Mouse (Mus musculus): ENCODE results near the gene Inhbc.
A peak's percentile ranks its signal among the peaks of the same experiment; 100 is the strongest.
"Not testable (repeated sequence)": the region's sequence is repeated elsewhere in the genome, so short reads cannot be mapped to it uniquely, and the experiment has no call there.

The Inhbc gene

GRCm38 (mm10) chr10:127326828-127327227 lies 43.4 kb downstream of the Inhbc start:
- DNase-seq (ENCODE audit: low spot score in 2 of 2), result no peak

- no peak for DNase-seq (ENCODE audit: low spot score in 2 of 2)
Measured at GRCm38 (mm10) chr10:127326017-127326801, 44.0 kb downstream of the Inhbc start.

GRCm38 (mm10) chr10:127325454-127326016 lies 44.7 kb downstream of the Inhbc start:
- DNase-seq (ENCODE audit: low spot score in 2 of 2), result no peak

GRCm38 (mm10) chr10:127324495-127324894 lies 45.7 kb downstream of the Inhbc start:
- DNase-seq (ENCODE audit: low spot score in 2 of 2), result no peak

- DNase-seq (ENCODE audit: low spot score in 2 of 2), result no peak
Measured at GRCm38 (mm10) chr10:127323131-127323855, 46.9 kb downstream of the Inhbc start.

GRCm38 (mm10) chr10:127322669-127323068 lies 47.6 kb downstream of the Inhbc start:
- no peak for DNase-seq (ENCODE audit: low spot score in 2 of 2)

GRCm38 (mm10) chr10:127322178-127322577 lies 48.1 kb downstream of the Inhbc start:
- DNase-seq (ENCODE audit: low spot score in 2 of 2), result no peak

- no peak for DNase-seq (ENCODE audit: low spot score in 2 of 2)
Measured at GRCm38 (mm10) chr10:127321621-127322020, 48.6 kb downstream of the Inhbc start, which contains the start of gene Arhgap9. Gene Arhgap9 (plus strand): TSS chr10:127321964.

GRCm38 (mm10) chr10:127319969-127320368 lies 50.3 kb downstream of the Inhbc start:
- DNase-seq (ENCODE audit: low spot score in 2 of 2), result no peak

- DNase-seq (ENCODE audit: low spot score in 2 of 2), result no peak
Measured at GRCm38 (mm10) chr10:127318009-127318408, 52.2 kb downstream of the Inhbc start.

- no peak for DNase-seq (ENCODE audit: low spot score in 2 of 2)
Measured at GRCm38 (mm10) chr10:127317277-127317676, 53.0 kb downstream of the Inhbc start.

- DNase-seq (ENCODE audit: low spot score in 2 of 2), result not testable (repeated sequence)
Measured at GRCm38 (mm10) chr10:127314950-127315349, 55.3 kb downstream of the Inhbc start.

GRCm38 (mm10) chr10:127313516-127313915 lies 56.7 kb downstream of the Inhbc start:
- not testable (repeated sequence) for DNase-seq (ENCODE audit: low spot score in 2 of 2)

GRCm38 (mm10) chr10:127312858-127313257 lies 57.4 kb downstream of the Inhbc start:
- no peak for DNase-seq (ENCODE audit: low spot score in 2 of 2)

GRCm38 (mm10) chr10:127312356-127312676 lies 57.9 kb downstream of the Inhbc start:
- DNase-seq (ENCODE audit: low spot score in 2 of 2), result peak; percentile 44 to 88

- DNase-seq (ENCODE audit: low spot score in 2 of 2), result peak; percentile 90 to 96
Measured at GRCm38 (mm10) chr10:127311476-127312355, 58.5 kb downstream of the Inhbc start, which contains the start of gene Mars. Gene Mars (minus strand): TSS chr10:127311786.

GRCm38 (mm10) chr10:127310523-127311475 lies 59.4 kb downstream of the Inhbc start:
- no peak for DNase-seq (ENCODE audit: low spot score in 2 of 2)

GRCm38 (mm10) chr10:127309167-127309566 lies 61.1 kb downstream of the Inhbc start:
- DNase-seq (ENCODE audit: low spot score in 2 of 2), result not testable (repeated sequence)
